Mouse (Mus musculus) CH12.LX (cell line): ENCODE data around the gene Gstt4.
A peak's percentile ranks its signal among the peaks of the same experiment; 100 is the strongest.

Experiments
- CHD1 ChIP-seq: IDR thresholded peaks from 2 replicates; pipeline ENCODE4 v1.6.1; 2012; ENCODE audit warnings: low read depth, low read length, improper control_type of control experiment, inconsistent platforms
- CTCF ChIP-seq, 2 experiments: IDR thresholded peaks in 1 of 2; conservative IDR thresholded peaks in 1 of 2; 2 replicates each; pipeline ENCODE4 v1.5.1; 2011 to 2012; ENCODE audit warnings: low read depth in 2 of 2, low read length in 2 of 2, improper control_type of control experiment in 1 of 2, inconsistent platforms in 1 of 2, mild to moderate bottlenecking in 1 of 2, moderate library complexity in 1 of 2
- E2F4 ChIP-seq: IDR thresholded peaks from 2 replicates; pipeline ENCODE4 v1.6.1; 2011; ENCODE audit warnings: low read depth, low read length, improper control_type of control experiment; ENCODE audit not compliant: insufficient replicate concordance
- EP300 ChIP-seq: IDR thresholded peaks from 2 replicates; pipeline ENCODE4 v1.6.1; 2011; ENCODE audit warnings: low read length, improper control_type of control experiment
- KAT2A ChIP-seq: IDR thresholded peaks from 2 replicates; pipeline ENCODE4 v1.6.1; 2012; ENCODE audit warnings: low read length, improper control_type of control experiment, inconsistent platforms; ENCODE audit not compliant: insufficient replicate concordance
- MXI1 ChIP-seq: IDR thresholded peaks from 2 replicates; pipeline ENCODE4 v1.6.1; 2011; ENCODE audit warnings: mild to moderate bottlenecking, low read depth, low read length, improper control_type of control experiment
- NELFE ChIP-seq: IDR thresholded peaks from 2 replicates; pipeline ENCODE4 v1.6.1; 2011; ENCODE audit warnings: low read depth, low read length, improper control_type of control experiment
- POLR2A ChIP-seq: IDR thresholded peaks from 2 replicates; pipeline ENCODE4 v1.6.1; 2011; ENCODE audit warnings: low read depth, mild to moderate bottlenecking, improper control_type of control experiment, low read length
- TBP ChIP-seq: conservative IDR thresholded peaks from 2 replicates; pipeline ENCODE4 v1.6.1; 2011; ENCODE audit warnings: low read depth, low read length, improper control_type of control experiment
- TCF12 ChIP-seq: IDR thresholded peaks from 2 replicates; pipeline ENCODE4 v1.6.1; 2014; ENCODE audit warnings: low read depth, mild to moderate bottlenecking, inconsistent platforms, low read length, improper control_type of control experiment
- UBTF ChIP-seq: IDR thresholded peaks from 2 replicates; pipeline ENCODE4 v1.6.1; 2012; ENCODE audit warnings: low read depth, mild to moderate bottlenecking, inconsistent platforms, low read length, improper control_type of control experiment, moderate library complexity
- ZNF384 ChIP-seq: IDR thresholded peaks from 2 replicates; pipeline ENCODE4 v1.6.1; 2012; ENCODE audit warnings: low read depth, low read length, improper control_type of control experiment, inconsistent platforms

GRCm38 (mm10) chr10:75829529-75830274, 7.4 kb upstream of the Gstt4 start:
- TF ChIP-seq ZNF384 (no peak), CTCF (conservative IDR thresholded peaks at IDR 0.05 in 1 of 2, IDR thresholded peaks at IDR 0.05 in 1 of 2; ENCODE audit: low read depth in 2 of 2, low read length in 2 of 2) (no peak), NELFE (no peak), TCF12 (no peak), MXI1 (no peak; the same call in 1 of the 2 replicates), TBP (peak; percentile 93), KAT2A (no peak), UBTF (no peak), EP300 (peak; percentile 40; the same call in 1 of the 2 replicates), CHD1 (no peak), POLR2A (peak; percentile 66), E2F4 (no peak)
